Mouse (Mus musculus) MEL (cell line): ENCODE results near the gene Gm20388. TPM values are rescaled to one million over a fixed set of nuclear protein-coding genes. Genes with fewer than 3 reads are reported as not detected.

ENCODE experiments used
- DNase-seq: peaks from one replicate; pipeline ENCODE4 v3.0.0; 2011; ENCODE audit warnings: low read depth, low spot score
- H3K27ac ChIP-seq: 2 replicates; pipeline ENCODE4 v1.5.1; 2012; ENCODE audit warnings: low read depth, mild to moderate bottlenecking, control low read depth, low read length, moderate library complexity; ENCODE audit not compliant: control insufficient read depth
- H3K27me3 ChIP-seq, 2 experiments: fragments of 150-350 bp in 1 of 2; sonication (generic) in 1 of 2; 2 replicates each; pipeline ENCODE4 v1.6.1; 2012; ENCODE audit warnings: low read length in 2 of 2, mild to moderate bottlenecking in 2 of 2, improper control_type of control experiment in 1 of 2, moderate library complexity in 1 of 2; ENCODE audit not compliant: insufficient read depth in 2 of 2, control insufficient read depth in 1 of 2
- H3K36me3 ChIP-seq, 2 experiments: 2 replicates each; pipeline ENCODE4 v1.6.1; 2012 to 2014; ENCODE audit warnings: low read length in 2 of 2, improper control_type of control experiment in 1 of 2, inconsistent platforms in 1 of 2, mild to moderate bottlenecking in 1 of 2; ENCODE audit not compliant: insufficient read depth in 2 of 2, control insufficient read depth in 1 of 2
- H3K4me1 ChIP-seq, 2 experiments: fragments of 150-350 bp in 1 of 2; sonication (generic) in 1 of 2; 2 replicates each; pipeline ENCODE4 v1.6.1; 2012; ENCODE audit warnings: low read length in 2 of 2, improper control_type of control experiment in 1 of 2, mild to moderate bottlenecking in 1 of 2; ENCODE audit not compliant: insufficient read depth in 2 of 2, control insufficient read depth in 1 of 2
- H3K4me3 ChIP-seq, 2 experiments: fragments of 150-350 bp in 1 of 2; sonication (generic) in 1 of 2; 2 replicates each; pipeline ENCODE4 v1.5.1; 2012; ENCODE audit warnings: low read depth in 2 of 2, low read length in 2 of 2, mild to moderate bottlenecking in 2 of 2, moderate library complexity in 2 of 2, control low read depth in 1 of 2, improper control_type of control experiment in 1 of 2; ENCODE audit not compliant: control insufficient read depth in 1 of 2, insufficient read depth in 1 of 2
- H3K79me2 ChIP-seq: 2 replicates; pipeline ENCODE4 v1.6.1; 2012; ENCODE audit warnings: mild to moderate bottlenecking, low read length, moderate library complexity; ENCODE audit not compliant: control insufficient read depth, poor library complexity, insufficient read depth
- H3K9ac ChIP-seq: 2 replicates; pipeline ENCODE4 v1.6.1; 2012; ENCODE audit warnings: low read depth, mild to moderate bottlenecking, control low read depth, low read length, moderate library complexity; ENCODE audit not compliant: control insufficient read depth, poor library complexity, severe bottlenecking
- H3K9me3 ChIP-seq: fragments of 150-350 bp; sonication (generic); replicated peaks from 2 replicates; pipeline ENCODE4 v1.6.1; 2012; ENCODE audit warnings: mild to moderate bottlenecking, low read length, improper control_type of control experiment, moderate library complexity; ENCODE audit not compliant: insufficient read depth
- CHD1 ChIP-seq: IDR thresholded peaks from 2 replicates; pipeline ENCODE4 v1.6.1; 2012; ENCODE audit warnings: low read depth, mild to moderate bottlenecking, inconsistent platforms, low read length, improper control_type of control experiment
- CHD2 ChIP-seq: IDR thresholded peaks from 2 replicates; pipeline ENCODE4 v1.6.1; 2011; ENCODE audit warnings: low read length, improper control_type of control experiment
- E2F4 ChIP-seq: IDR thresholded peaks from 2 replicates; pipeline ENCODE4 v1.6.1; 2011; ENCODE audit warnings: low read depth, low read length, improper control_type of control experiment, borderline replicate concordance
- ELF1 ChIP-seq: IDR thresholded peaks from 2 replicates; pipeline ENCODE4 v1.6.1; 2014; ENCODE audit warnings: low read depth, mild to moderate bottlenecking, inconsistent platforms, low read length, improper control_type of control experiment, moderate library complexity
- HCFC1 ChIP-seq: IDR thresholded peaks from 2 replicates; pipeline ENCODE4 v1.6.1; 2012; ENCODE audit warnings: low read depth, mild to moderate bottlenecking, inconsistent platforms, low read length, improper control_type of control experiment, moderate library complexity
- JUND ChIP-seq: IDR thresholded peaks from 2 replicates; pipeline ENCODE4 v1.6.1; 2011; ENCODE audit warnings: low read depth, mild to moderate bottlenecking, improper control_type of control experiment, low read length
- MAX ChIP-seq: IDR thresholded peaks from 2 replicates; pipeline ENCODE4 v1.6.1; 2011; ENCODE audit warnings: low read length, improper control_type of control experiment
- MAZ ChIP-seq: IDR thresholded peaks from 2 replicates; pipeline ENCODE4 v1.6.1; 2012; ENCODE audit warnings: low read depth, mild to moderate bottlenecking, inconsistent platforms, low read length, improper control_type of control experiment
- MEF2A ChIP-seq: IDR thresholded peaks from 2 replicates; pipeline ENCODE4 v1.6.1; 2014; ENCODE audit warnings: low read depth, mild to moderate bottlenecking, inconsistent platforms, low read length, improper control_type of control experiment; ENCODE audit not compliant: poor library complexity, insufficient replicate concordance, severe bottlenecking; ENCODE audit errors: extremely low read depth
- MXI1 ChIP-seq: IDR thresholded peaks from 2 replicates; pipeline ENCODE4 v1.6.1; 2011; ENCODE audit warnings: mild to moderate bottlenecking, low read depth, low read length, improper control_type of control experiment
- NELFE ChIP-seq: IDR thresholded peaks from 2 replicates; pipeline ENCODE4 v1.6.1; 2011; ENCODE audit warnings: low read depth, low read length, improper control_type of control experiment
- RAD21 ChIP-seq: IDR thresholded peaks from 2 replicates; pipeline ENCODE4 v1.6.1; 2011; ENCODE audit warnings: mild to moderate bottlenecking, low read depth, low read length, improper control_type of control experiment
- RCOR1 ChIP-seq: IDR thresholded peaks from 2 replicates; pipeline ENCODE4 v1.6.1; 2012; ENCODE audit warnings: low read depth, mild to moderate bottlenecking, inconsistent platforms, low read length, improper control_type of control experiment
- SMC3 ChIP-seq: IDR thresholded peaks from 2 replicates; pipeline ENCODE4 v1.6.1; 2011; ENCODE audit warnings: low read depth, low read length, improper control_type of control experiment
- TBP ChIP-seq: IDR thresholded peaks from 2 replicates; pipeline ENCODE4 v1.8.0; 2011; ENCODE audit warnings: low read depth, low read length, improper control_type of control experiment
- TCF12 ChIP-seq: IDR thresholded peaks from 2 replicates; pipeline ENCODE4 v1.6.1; 2014; ENCODE audit warnings: low read depth, mild to moderate bottlenecking, inconsistent platforms, low read length, improper control_type of control experiment, moderate library complexity
- UBTF ChIP-seq: IDR thresholded peaks from 2 replicates; pipeline ENCODE4 v1.6.1; 2012; ENCODE audit warnings: low read depth, mild to moderate bottlenecking, inconsistent platforms, low read length, improper control_type of control experiment, moderate library complexity, borderline replicate concordance; ENCODE audit not compliant: insufficient read depth
- USF1 ChIP-seq: IDR thresholded peaks from 2 replicates; pipeline ENCODE4 v1.6.1; 2014; ENCODE audit warnings: low read depth, mild to moderate bottlenecking, inconsistent platforms, low read length, improper control_type of control experiment, moderate library complexity
- USF2 ChIP-seq, 2 experiments: IDR thresholded peaks; 2 replicates each; pipeline ENCODE4 v1.6.1; 2011 to 2012; ENCODE audit warnings: improper control_type of control experiment in 2 of 2, low read length in 2 of 2, borderline replicate concordance in 1 of 2, inconsistent platforms in 1 of 2, low read depth in 1 of 2, mild to moderate bottlenecking in 1 of 2; ENCODE audit not compliant: insufficient read depth in 1 of 2
- ZC3H11A ChIP-seq: IDR thresholded peaks from 2 replicates; pipeline ENCODE4 v1.6.1; 2012; ENCODE audit warnings: low read depth, mild to moderate bottlenecking, inconsistent platforms, low read length, improper control_type of control experiment
- polyA plus RNA-seq, 2 experiments: library from polyadenylated mRNA; stranded (reverse) in 1 of 2; unstranded in 1 of 2; fragments of >175 nt in 1 of 2; fragments of >200 nt in 1 of 2; gene quantifications; 2 replicates each; pipeline versions ENCODE4 v1.2.1 to v1.2.4; 2012; ENCODE audit warnings: low replicate concordance in 2 of 2, low read depth in 1 of 2; ENCODE audit not compliant: insufficient read length in 2 of 2, insufficient read depth in 1 of 2, missing spikeins in 1 of 2
- total RNA-seq: library from RNA; depleted of rRNA; stranded (reverse); fragments of 300-350 nt; gene quantifications from 2 replicates; pipeline ENCODE4 v1.2.3, GENCODE M21; 2012

Gm20388 gene
- total and polyA plus RNA-seq, 3 experiments: 11.1 to 17.8 TPM; not detected in 1

DNA sequence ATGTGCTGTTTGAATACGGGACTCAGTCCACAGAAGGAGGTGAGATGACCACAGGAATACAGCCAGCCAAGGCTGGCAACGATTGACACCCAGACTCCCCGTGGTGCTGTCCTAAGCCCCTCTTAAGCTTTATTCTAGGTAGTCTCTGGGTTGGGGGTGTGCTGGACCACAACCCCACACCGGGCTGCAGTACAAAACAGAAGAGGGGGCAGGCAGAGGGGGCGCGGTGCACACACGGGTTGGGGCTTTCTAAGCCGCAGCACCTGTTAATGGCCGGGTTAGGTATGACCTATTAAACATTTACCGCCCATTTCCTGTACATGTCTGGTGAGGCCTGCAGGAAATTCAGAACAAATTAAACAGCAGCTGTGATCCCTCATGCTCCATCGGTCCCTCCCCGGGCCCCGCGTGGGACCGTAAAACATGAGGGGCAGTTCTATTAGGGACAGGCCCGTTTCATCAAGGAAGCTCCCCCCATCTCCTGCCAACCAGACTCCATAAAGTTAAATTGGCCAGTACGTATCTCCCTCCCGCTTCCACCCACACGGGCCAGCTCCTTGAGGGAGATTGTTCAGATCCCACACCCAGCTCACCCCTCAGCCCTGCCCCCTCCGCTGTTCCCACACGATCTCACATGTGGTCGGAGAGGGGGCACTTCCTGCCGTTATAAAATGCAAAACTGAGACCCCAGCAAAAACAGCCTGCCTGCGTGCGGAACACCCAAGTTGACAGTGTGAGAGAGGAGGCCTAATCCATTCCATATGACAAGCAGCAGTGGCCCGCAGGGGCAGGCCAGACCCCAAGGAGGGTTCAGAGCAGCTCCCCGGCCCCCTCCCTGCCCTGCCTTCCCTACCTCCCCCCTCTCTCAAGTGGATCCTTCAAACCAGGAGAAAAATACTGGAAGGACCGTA, 1390.1 kb downstream of the Gm20388 start:
- H3K27me3 ChIP-seq: no peaks in the 10 kb centered on the region
- H3K79me2 ChIP-seq: no peaks in the 10 kb centered on the region
- no peaks in the 10 kb centered on the region for H3K36me3 ChIP-seq
- no peak overlapping the region for H3K4me3 ChIP-seq
- no peaks in the 10 kb centered on the region for H3K9me3 ChIP-seq
- DNase-seq: no peak
- H3K9ac ChIP-seq: no peak overlapping the region
- H3K27ac ChIP-seq: no peak overlapping the region
- no peaks in the 10 kb centered on the region for H3K4me1 ChIP-seq
- TF ChIP-seq RCOR1 (no peak), ELF1 (no peak), USF2 (IDR thresholded peaks at IDR 0.05; ENCODE audit: borderline replicate concordance in 1 of 2, insufficient read depth in 1 of 2, low read depth in 1 of 2, low read length in 2 of 2) (no peak), SMC3 (no peak), CHD2 (no peak), HCFC1 (no peak), MAX (no peak), JUND (no peak), MEF2A (no peak), TBP (no peak), CHD1 (no peak), TCF12 (no peak), MXI1 (no peak), RAD21 (no peak), ZC3H11A (no peak), NELFE (no peak), MAZ (no peak), UBTF (no peak), E2F4 (no peak), USF1 (no peak)
